Mouse (Mus musculus) neural tube, embryonic 11.5 days (tissue): Measurements from ENCODE around the gene Sptb. TPM values are rescaled to one million over a fixed set of nuclear protein-coding genes. Genes with fewer than 3 reads are reported as not detected.

Experiments used
- ATAC-seq: fragments of 200-750 bp; cut with Nextera tagmentation; 2 replicates; pipeline ENCODE4 v1.8.0; 2017; ENCODE audit warnings: moderate number of reproducible peaks, mild to moderate bottlenecking, moderate TSS enrichment, moderate library complexity; ENCODE audit not compliant: insufficient read depth, low FRiP score, low TSS enrichment
- DNase-seq: peaks from one replicate; pipeline ENCODE4 v3.0.0-alpha.2; 2015; ENCODE audit warnings: low spot score
- H3K27ac ChIP-seq: fragments of 300-500 bp; sonication (generic); 2 replicates; pipeline ENCODE4 v1.5.1; 2014; ENCODE audit warnings: low read depth, mild to moderate bottlenecking, low read length
- H3K27me3 ChIP-seq: fragments of 300-500 bp; sonication (generic); 2 replicates; pipeline ENCODE4 v1.6.1; 2014; ENCODE audit warnings: mild to moderate bottlenecking, low read length, mixed read lengths; ENCODE audit not compliant: control insufficient read depth, insufficient read depth
- H3K36me3 ChIP-seq: fragments of 300-500 bp; sonication (generic); 2 replicates; pipeline ENCODE4 v1.6.1; 2014; ENCODE audit warnings: mild to moderate bottlenecking, low read length, moderate library complexity, mixed read lengths; ENCODE audit not compliant: control insufficient read depth, insufficient read depth
- H3K4me1 ChIP-seq: fragments of 300-500 bp; sonication (generic); 2 replicates; pipeline ENCODE4 v1.6.1; 2014; ENCODE audit warnings: low read length, mixed read lengths; ENCODE audit not compliant: control insufficient read depth, insufficient read depth
- H3K4me2 ChIP-seq: fragments of 300-500 bp; sonication (generic); 2 replicates; pipeline ENCODE4 v1.6.1; 2014; ENCODE audit warnings: low read depth, mild to moderate bottlenecking, moderate library complexity
- H3K4me3 ChIP-seq: fragments of 300-500 bp; sonication (generic); 2 replicates; pipeline ENCODE4 v1.5.1; 2014; ENCODE audit warnings: low read depth, low read length
- H3K9ac ChIP-seq: fragments of 300-500 bp; sonication (generic); 2 replicates; pipeline ENCODE4 v1.6.1; 2014; ENCODE audit warnings: mild to moderate bottlenecking, low read length
- H3K9me3 ChIP-seq: fragments of 300-500 bp; sonication (generic); 2 replicates; pipeline ENCODE4 v1.6.1; 2016; ENCODE audit warnings: low read length; ENCODE audit not compliant: control insufficient read depth
- WGBS: fragments of 180-500 bp; shearing (Covaris S2); extraction: QIAGEN DNeasy Blood & Tissue Kit; methylation state at CpG from one replicate; pipeline ENCODE4 v1.1.7; 2014; 5-methylcytosine and 5-hydroxymethylcytosine counted together
- polyA plus RNA-seq: library from polyadenylated mRNA; unstranded; fragments of >200 nt; fragmentation: Nextera tagmentation; extraction: Ambion mirVana; gene quantifications from 2 replicates; pipeline ENCODE4 v1.2.1, GENCODE M21; 2014

Sptb gene
- polyA plus RNA-seq, 1 experiment from 2014 or later = 4.1 TPM

DNA sequence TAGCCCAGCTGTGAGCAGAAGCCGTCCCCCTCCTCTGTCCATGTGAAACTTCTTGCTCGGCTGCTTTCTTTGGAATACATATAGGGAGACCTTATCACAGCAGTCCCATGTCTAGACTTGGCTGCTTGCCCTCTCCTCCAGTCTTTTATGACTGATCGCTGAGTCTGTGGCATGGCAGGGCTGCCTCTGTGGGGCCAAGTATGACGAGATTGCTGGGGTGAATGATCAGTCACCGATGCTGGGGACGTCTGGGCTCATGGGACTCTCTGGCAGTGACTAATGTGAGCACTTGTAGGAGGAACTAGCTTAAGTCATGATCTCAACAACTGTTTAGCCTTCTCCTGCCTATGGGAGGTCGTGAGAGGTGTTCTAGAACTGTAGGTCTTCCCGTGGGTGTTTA lies 158.0 kb downstream of the Sptb start:
- no peak for DNase-seq
- H3K27me3 ChIP-seq = peaks cover 3% of the 10 kb centered on the region; the same call in 1 of the 2 replicates
- no peak overlapping the region for H3K4me2 ChIP-seq
- WGBS = 71% methylated on average over 8 of the region's 8 CpGs
- H3K9ac ChIP-seq = no peak overlapping the region
- H3K4me3 ChIP-seq = no peak overlapping the region
- no peak for ATAC-seq
- peaks cover 8% of the 10 kb centered on the region for H3K4me1 ChIP-seq
- H3K9me3 ChIP-seq = no peaks in the 10 kb centered on the region
- H3K36me3 ChIP-seq = no peaks in the 10 kb centered on the region
- no peak overlapping the region for H3K27ac ChIP-seq

DNA sequence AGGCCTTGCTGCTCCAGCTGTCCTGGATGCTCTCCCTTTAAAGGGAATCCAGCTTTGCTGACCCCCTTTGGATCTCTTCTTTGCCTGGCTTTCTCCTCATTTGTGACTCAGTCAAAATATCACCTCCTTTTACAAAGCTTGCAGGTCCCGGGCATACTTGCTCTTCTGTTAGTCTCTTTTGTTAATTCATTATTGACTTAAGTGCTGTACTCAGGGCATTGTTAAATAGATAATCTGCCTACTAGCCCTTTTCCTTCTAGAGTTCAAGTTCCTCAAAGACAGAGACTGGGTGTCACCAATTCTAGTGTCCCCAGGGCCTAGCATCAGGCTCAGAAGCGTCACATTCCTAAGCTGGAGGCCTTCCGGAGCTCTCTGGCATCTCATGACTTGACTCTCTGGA lies 161.1 kb downstream of the Sptb start:
- Histone ChIP-seq H3K9me3 (no peaks in the 10 kb centered on the region), H3K4me3 (no peak overlapping the region), H3K4me2 (no peak overlapping the region), H3K9ac (no peak overlapping the region), H3K27ac (no peak overlapping the region), H3K36me3 (no peaks in the 10 kb centered on the region), H3K27me3 (peaks cover 6% of the 10 kb centered on the region; the same call in 1 of the 2 replicates), H3K4me1 (peaks cover 18% of the 10 kb centered on the region)
- no peak for DNase-seq
- ATAC-seq = no peak
- 79% methylated on average over 3 of the region's 3 CpGs for WGBS

DNA sequence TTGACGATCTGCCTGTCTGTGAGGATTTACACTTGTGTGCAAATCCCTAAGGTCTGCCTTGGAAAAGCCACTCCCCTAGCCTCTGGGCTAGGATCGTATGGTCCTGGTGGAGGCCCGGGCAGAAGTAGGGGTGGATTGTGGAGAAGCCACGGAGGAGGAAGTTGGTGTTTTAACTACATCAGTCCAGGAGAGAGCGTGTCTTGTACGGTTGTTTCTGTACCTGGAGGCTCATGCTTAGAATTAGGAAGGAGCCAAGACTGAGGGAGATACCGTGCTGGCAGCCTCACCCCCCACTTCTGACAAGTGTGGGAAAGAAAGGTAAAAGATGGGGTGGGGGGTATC lies 162.3 kb downstream of the Sptb start:
- Histone ChIP-seq H3K4me2 (no peak overlapping the region), H3K36me3 (no peaks in the 10 kb centered on the region), H3K9ac (no peak overlapping the region), H3K9me3 (no peaks in the 10 kb centered on the region), H3K4me3 (no peak overlapping the region), H3K27ac (no peak overlapping the region), H3K27me3 (peaks cover 6% of the 10 kb centered on the region; the same call in 1 of the 2 replicates), H3K4me1 (peaks cover 18% of the 10 kb centered on the region)
- DNase-seq (no peak), ATAC-seq (no peak)
- WGBS = 25% methylated on average over 7 of the region's 7 CpGs

DNA sequence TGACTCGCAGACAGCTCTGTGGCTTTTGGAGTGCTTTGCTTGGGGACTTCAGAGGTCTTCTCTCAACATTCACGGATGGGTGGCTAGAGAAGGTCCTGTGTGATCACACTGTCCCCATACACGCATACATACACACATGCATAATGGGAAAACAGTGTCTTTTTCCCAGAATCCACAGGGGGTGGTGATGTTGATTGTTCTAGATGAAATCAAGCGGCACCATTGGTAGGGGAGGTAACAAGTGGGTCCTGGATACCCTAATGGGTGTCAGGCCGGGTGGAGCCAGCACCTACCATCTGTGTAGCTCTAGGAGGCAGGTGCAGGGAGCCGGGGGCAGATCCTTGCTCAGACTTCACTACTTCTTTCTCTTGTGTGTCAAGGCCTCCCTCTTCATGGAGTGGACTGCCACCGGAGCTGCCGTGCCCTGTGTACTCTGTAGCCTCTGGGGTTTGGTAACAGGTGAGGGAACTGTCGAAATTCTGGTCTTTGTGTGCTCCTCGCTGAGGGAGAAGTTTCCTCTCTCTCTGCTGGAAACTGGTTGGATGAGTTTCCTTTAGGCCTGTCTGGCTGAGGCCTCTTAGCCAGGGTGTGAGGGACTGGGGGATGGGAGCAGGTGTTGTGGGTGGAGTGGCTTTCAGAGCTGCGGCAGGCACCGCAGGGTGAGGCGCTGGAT lies 162.8 kb downstream of the Sptb start:
- Histone ChIP-seq H3K4me2 (no peak overlapping the region), H3K9ac (no peak overlapping the region), H3K27me3 (peaks cover 6% of the 10 kb centered on the region; the same call in 1 of the 2 replicates), H3K9me3 (no peaks in the 10 kb centered on the region), H3K4me1 (peaks cover 18% of the 10 kb centered on the region), H3K36me3 (no peaks in the 10 kb centered on the region), H3K4me3 (no peak overlapping the region), H3K27ac (no peak overlapping the region)
- 20% methylated on average over 13 of the region's 13 CpGs for WGBS
- no peak for DNase-seq
- no peak for ATAC-seq

DNA sequence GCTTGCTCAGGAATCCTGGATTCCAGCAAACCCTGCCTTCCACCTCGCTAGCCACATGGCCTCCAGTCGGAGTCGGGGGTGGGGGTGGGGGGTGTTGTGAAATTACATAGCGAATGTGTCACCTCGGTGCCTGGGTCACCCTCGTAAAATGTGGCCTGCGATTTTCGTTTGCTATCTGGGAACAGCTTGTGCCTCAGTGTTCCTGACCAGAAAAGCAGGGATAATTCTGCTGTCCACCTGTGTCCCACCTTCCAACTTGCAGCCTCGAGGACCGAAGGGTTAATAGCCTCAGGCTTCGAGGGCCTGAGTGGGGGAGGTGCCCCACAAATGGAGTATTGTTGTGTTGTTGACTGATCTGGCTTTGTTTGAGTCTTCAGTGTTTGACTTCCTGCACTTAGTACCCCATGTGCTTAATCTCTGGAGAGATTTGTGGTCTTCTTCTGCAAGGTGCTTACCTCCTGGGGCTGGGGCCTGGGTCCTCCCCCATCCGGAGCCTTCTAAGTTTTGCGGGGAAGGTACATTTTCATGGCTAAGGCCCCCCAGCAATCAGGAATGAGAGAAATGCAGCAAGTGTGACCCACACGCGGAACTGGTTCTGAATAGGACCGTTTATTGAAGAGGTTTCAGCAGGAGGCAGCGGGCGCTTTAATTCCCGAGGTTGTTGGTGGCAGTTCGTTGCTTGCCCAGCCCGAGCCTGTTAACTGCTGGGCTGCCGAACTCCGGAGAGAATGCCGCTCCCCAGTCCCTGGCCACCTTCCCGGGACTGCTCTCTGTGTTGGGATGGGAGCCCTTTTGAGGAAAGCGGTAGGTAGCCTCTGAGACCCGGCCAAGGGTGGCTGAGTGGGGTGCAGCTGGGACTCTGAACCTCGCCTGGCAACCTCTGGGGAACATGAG lies 163.7 kb downstream of the Sptb start:
- WGBS = 5% methylated on average over 28 of the region's 28 CpGs
- Histone ChIP-seq H3K4me3 (0 out of 2 replicates have a peak overlapping the region, but pooled peaks have one; percentile 1), H3K27me3 (peaks cover 6% of the 10 kb centered on the region; the same call in 1 of the 2 replicates), H3K9ac (peak overlapping the region; percentile 35), H3K36me3 (no peaks in the 10 kb centered on the region), H3K27ac (no peak overlapping the region), H3K9me3 (no peaks in the 10 kb centered on the region), H3K4me1 (peaks cover 18% of the 10 kb centered on the region), H3K4me2 (peak overlapping the region; percentile 23)
- DNase-seq (no peak), ATAC-seq (no peak)

DNA sequence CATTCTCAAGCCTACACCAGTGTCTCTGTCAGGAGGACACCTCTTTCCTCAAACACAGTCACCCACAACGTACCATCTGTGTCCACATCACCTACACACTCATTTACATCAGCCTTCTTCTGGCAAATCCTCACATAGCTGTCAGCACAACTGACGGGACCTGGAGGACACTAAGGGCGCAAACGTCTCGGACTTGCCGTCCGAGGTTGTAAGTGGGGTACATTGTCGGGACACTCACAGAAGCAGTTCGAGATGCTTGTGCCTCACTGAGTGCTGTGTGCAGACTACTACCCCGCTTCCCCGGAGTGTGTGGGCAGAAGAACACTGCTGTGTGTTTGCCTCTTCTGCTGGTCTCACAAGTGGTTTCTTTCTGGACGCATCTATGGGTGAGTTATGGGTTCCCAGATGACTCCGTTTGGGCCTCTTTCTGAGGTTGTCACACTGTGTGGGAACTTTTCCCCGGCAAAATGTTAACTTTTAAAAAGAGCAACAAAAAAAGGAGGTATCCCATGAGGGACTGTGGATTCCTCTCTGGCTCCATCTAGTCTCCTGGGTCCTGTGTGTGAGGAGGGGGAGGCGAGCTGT lies 164.5 kb downstream of the Sptb start:
- Histone ChIP-seq H3K4me3 (no peak overlapping the region), H3K27me3 (peaks cover 6% of the 10 kb centered on the region; the same call in 1 of the 2 replicates), H3K27ac (no peak overlapping the region), H3K36me3 (no peaks in the 10 kb centered on the region), H3K9me3 (no peaks in the 10 kb centered on the region), H3K9ac (no peak overlapping the region), H3K4me1 (peaks cover 18% of the 10 kb centered on the region), H3K4me2 (no peak overlapping the region)
- ATAC-seq (no peak), DNase-seq (no peak)
- 48% methylated on average over 15 of the region's 15 CpGs for WGBS

DNA sequence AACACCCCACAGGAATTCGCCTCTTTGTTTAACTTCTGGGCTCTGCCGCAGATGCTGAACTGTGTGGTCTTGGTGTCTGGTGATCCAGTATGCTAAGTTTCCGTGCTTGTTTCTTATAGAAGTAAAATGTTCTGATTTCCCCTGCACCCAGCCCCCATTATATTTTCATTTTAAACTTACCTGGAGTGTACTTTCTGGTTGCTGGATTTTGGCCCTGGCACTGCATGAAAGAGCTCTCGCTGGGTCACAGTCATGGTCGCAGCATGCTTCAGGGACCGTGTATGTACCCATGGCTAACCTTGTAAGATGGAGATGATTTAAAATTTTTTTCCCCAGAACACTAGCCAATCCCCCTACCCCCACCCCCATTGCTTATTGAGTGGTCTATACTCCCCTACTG lies 168.5 kb downstream of the Sptb start:
- Histone ChIP-seq H3K36me3 (no peaks in the 10 kb centered on the region), H3K9me3 (no peaks in the 10 kb centered on the region), H3K27me3 (no peaks in the 10 kb centered on the region), H3K4me3 (no peak overlapping the region), H3K4me2 (no peak overlapping the region), H3K27ac (no peak overlapping the region), H3K9ac (no peak overlapping the region), H3K4me1 (peaks cover 6% of the 10 kb centered on the region)
- WGBS = 78% methylated on average over 6 of the region's 6 CpGs
- ATAC-seq (no peak), DNase-seq (no peak)

DNA sequence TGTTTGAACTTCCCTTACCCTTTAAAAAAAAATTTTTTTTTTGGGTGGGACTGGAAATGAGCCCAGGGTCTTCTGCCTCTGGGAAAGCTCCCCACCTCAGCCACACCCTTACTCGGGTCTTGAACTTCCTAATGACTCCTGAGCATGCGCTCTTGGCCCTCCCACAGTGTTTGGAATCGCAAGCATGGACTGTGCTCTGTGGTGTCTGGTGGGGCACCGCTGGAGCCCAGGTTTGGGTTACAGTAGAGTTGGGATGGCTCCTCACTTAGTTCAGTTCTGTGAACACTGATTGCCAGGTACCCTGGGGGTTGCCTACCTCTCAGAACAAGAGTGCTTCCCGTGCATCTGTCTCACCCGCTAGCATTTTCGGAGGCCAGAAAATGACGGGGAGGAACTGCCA lies 168.9 kb downstream of the Sptb start:
- no peak for DNase-seq
- 28% methylated on average over 8 of the region's 8 CpGs for WGBS
- Histone ChIP-seq H3K4me3 (no peak overlapping the region), H3K4me1 (peaks cover 3% of the 10 kb centered on the region; the same call in 1 of the 2 replicates), H3K9ac (no peak overlapping the region), H3K4me2 (no peak overlapping the region), H3K9me3 (no peaks in the 10 kb centered on the region), H3K36me3 (no peaks in the 10 kb centered on the region), H3K27ac (no peak overlapping the region), H3K27me3 (no peaks in the 10 kb centered on the region)
- ATAC-seq = no peak
